Mouse (Mus musculus) layer of hippocampus, adult 2 months (tissue): Measurements from ENCODE around the gene Rab5c. TPM values are rescaled to one million over a fixed set of nuclear protein-coding genes. Genes with fewer than 3 reads are reported as not detected.
A peak's percentile ranks its signal among the peaks of the same experiment; 100 is the strongest.

Experiments
- DNase-seq, 2 experiments: peaks; one replicate each; pipeline ENCODE4 v3.0.0; 2022; ENCODE audit warnings: low spot score in 2 of 2
- H3K27ac ChIP-seq: fragments of 200-600 bp; 2 replicates; pipeline ENCODE4 v1.8.1; 2022
- H3K4me3 ChIP-seq: fragments of 200-600 bp; 2 replicates; pipeline ENCODE4 v1.8.1; 2022; ENCODE audit warnings: mild to moderate bottlenecking
- CTCF ChIP-seq: fragments of 200-600 bp; conservative IDR thresholded peaks from 2 replicates; pipeline ENCODE4 v1.8.1; 2022; ENCODE audit warnings: antibody characterized with exemption, mild to moderate bottlenecking, moderate library complexity
- total RNA-seq, 2 experiments: library from RNA; stranded (reverse); gene quantifications; 2 replicates each; pipeline ENCODE4 v1.2.3; 2021

The Rab5c gene
- total RNA-seq, 2 experiments from 2014 or later: 137 to 148 TPM

- no peak overlapping the region for H3K4me3 ChIP-seq
- no peak for DNase-seq
These were observed 40.1 kb downstream of the Rab5c start for GRCm38 (mm10) chr11:100697921-100698320.

GRCm38 (mm10) chr11:100694926-100695325 lies 43.1 kb downstream of the Rab5c start:
- Histone ChIP-seq H3K27ac (no peak overlapping the region), H3K4me3 (no peak overlapping the region)
- TF ChIP-seq CTCF: peak; percentile 99
- peak; percentile 66 to 87 for DNase-seq

More at GRCm38 (mm10) chr11:100697921-100698320, 40.1 kb downstream of the Rab5c start:
- no peak for TF ChIP-seq CTCF
- H3K27ac ChIP-seq: no peak overlapping the region

GRCm38 (mm10) chr11:100693154-100693553 lies 44.9 kb downstream of the Rab5c start:
- Histone ChIP-seq H3K27ac (no peak overlapping the region), H3K4me3 (no peak overlapping the region)
- no peak for TF ChIP-seq CTCF
- DNase-seq: no peak

- DNase-seq: no peak
- no peak for TF ChIP-seq CTCF
- H3K27ac ChIP-seq: no peak within 1 kb of the TSS
- no peak within 1 kb of the TSS; the same call in 1 of the 2 replicates for H3K4me3 ChIP-seq
These were observed 45.8 kb downstream of the Rab5c start, which contains the start of gene Zfp385c for GRCm38 (mm10) chr11:100692164-100692616. Gene Zfp385c (minus strand): TSS chr11:100692455.

GRCm38 (mm10) chr11:100690389-100690788 lies 47.6 kb downstream of the Rab5c start:
- TF ChIP-seq CTCF: peak; percentile 57
- no peak for DNase-seq
- Histone ChIP-seq H3K4me3 (no peak overlapping the region), H3K27ac (no peak overlapping the region)

DNA sequence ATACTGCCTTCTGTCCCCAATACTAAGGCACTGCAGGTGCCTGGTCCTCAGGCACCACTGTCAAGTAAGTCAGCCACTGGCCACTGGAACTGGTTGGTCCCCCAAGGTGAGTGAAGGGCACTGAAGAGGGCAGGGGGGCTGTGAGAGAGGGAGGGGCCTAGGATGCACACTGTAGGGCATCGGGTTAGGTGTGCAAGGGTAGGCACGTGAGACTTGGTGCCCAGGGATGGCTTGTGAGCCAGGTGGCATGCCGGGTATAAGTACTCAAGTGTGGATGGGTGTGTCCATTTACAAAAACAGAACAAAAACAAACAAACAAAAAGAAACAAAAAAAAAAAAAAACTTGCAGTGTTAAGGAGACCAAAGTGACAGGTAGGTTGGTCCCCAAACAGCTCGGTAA lies 49.6 kb downstream of the Rab5c start:
- Histone ChIP-seq H3K27ac (no peak overlapping the region), H3K4me3 (no peak overlapping the region)
- TF ChIP-seq CTCF: no peak
- no peak for DNase-seq

- no peak for TF ChIP-seq CTCF
- DNase-seq: no peak
- no peak overlapping the region for H3K27ac ChIP-seq
- no peak overlapping the region for H3K4me3 ChIP-seq
These were observed 50.8 kb downstream of the Rab5c start for GRCm38 (mm10) chr11:100687265-100687664.

- Histone ChIP-seq H3K4me3 (no peak overlapping the region), H3K27ac (no peak overlapping the region)
- no peak for TF ChIP-seq CTCF
- DNase-seq: no peak
These were observed 52.6 kb downstream of the Rab5c start for GRCm38 (mm10) chr11:100685371-100685770.

DNA sequence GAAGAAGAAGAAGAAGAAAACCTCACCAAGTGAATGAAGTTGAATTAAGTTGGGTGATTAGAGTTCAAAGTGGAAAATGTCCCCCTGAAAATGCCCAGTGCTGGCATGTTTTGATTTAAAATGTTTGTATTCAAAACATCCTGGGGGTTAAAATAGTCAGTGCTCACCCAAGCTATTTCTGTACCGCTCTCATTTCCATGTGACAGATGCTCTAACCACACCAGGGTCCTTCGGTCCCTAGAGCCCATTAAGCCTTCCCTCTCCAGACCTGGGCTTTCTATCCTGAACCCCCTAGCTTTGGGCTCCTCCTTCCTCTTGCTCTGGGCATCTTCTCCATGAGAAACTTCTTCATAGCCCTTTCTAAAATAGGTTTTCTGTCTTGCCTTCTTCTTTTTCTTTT lies 53.9 kb downstream of the Rab5c start:
- DNase-seq: no peak
- no peak overlapping the region for H3K27ac ChIP-seq
- TF ChIP-seq CTCF: no peak
- no peak overlapping the region for H3K4me3 ChIP-seq

- no peak overlapping the region for H3K27ac ChIP-seq
- no peak for DNase-seq
- no peak overlapping the region for H3K4me3 ChIP-seq
- no peak for TF ChIP-seq CTCF
These were observed 55.5 kb downstream of the Rab5c start for GRCm38 (mm10) chr11:100682526-100682925.

GRCm38 (mm10) chr11:100681826-100682225 lies 56.2 kb downstream of the Rab5c start:
- H3K4me3 ChIP-seq: no peak overlapping the region
- DNase-seq: no peak
- no peak overlapping the region for H3K27ac ChIP-seq
- TF ChIP-seq CTCF: no peak

GRCm38 (mm10) chr11:100677810-100678209 lies 60.2 kb downstream of the Rab5c start:
- TF ChIP-seq CTCF: no peak
- H3K27ac ChIP-seq: no peak overlapping the region
- peak in 1 of 2 experiments; percentile 47 for DNase-seq
- H3K4me3 ChIP-seq: no peak overlapping the region

DNA sequence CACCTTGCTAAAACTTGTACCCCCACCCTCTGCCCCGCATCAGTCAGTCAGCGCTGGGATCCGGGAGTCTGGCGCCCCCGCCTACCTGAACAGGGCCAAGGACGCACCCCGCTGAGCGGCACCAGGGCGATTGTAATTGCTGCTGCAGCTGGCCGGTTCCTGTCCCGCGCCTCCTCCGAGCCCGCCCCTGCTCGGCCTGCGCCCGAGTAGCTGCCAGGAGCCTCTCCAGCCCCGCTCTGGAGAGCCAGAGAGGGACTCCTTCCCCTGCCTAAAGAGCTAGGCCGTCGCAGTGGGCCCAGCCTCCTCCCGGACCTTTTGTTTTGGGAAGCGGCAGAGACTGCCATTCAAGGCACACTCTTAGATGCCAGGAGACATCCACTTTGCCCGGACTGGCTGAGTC lies 64.8 kb downstream of the Rab5c start:
- Histone ChIP-seq H3K4me3 (no peak overlapping the region), H3K27ac (peak overlapping the region; percentile 18; the same call in 1 of the 2 replicates)
- TF ChIP-seq CTCF: no peak
- no peak for DNase-seq

GRCm38 (mm10) chr11:100671956-100672355 lies 66.1 kb downstream of the Rab5c start:
- Histone ChIP-seq H3K4me3 (no peak overlapping the region), H3K27ac (no peak overlapping the region)
- no peak for DNase-seq
- no peak for TF ChIP-seq CTCF

DNA sequence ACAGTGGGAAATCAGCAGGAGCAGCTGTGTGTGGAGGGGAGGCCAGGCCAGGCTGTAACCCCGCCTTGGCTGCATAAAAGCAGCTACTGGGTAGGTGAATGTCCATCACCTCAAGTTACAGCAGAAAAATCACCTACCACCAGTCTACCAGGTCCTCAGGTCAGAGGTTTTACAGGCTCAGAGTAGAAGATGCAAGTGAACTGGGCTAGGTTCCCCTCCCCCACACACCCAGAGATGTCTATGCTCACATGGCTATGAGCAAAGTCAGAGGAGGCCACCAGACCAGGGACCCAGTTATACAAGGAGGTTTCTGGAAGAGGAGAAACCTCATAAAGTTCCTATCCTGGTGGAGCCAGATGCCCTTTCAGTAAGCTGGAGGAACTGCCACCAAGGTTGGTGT lies 67.0 kb downstream of the Rab5c start:
- Histone ChIP-seq H3K4me3 (no peak overlapping the region), H3K27ac (no peak overlapping the region)
- DNase-seq: no peak
- TF ChIP-seq CTCF: no peak

Other genes with a start within 250 kb of the Rab5c start
- 100 to 1,000 TPM; 103 to 117 TPM for gene Acly, start 210.2 kb downstream of the Rab5c start, total RNA-seq
- gene Ttc25, start 192.6 kb downstream of the Rab5c start, total RNA-seq: 1 to 10 TPM; 1.3 to 1.7 TPM
- 100 to 1,000 TPM; 168 to 183 TPM for gene Cnp, start 163.3 kb downstream of the Rab5c start, total RNA-seq
- 10 to 100 TPM; 11.8 to 13.1 TPM for gene Nkiras2, start 119.0 kb downstream of the Rab5c start, total RNA-seq
- gene Dnajc7, start 118.0 kb downstream of the Rab5c start, total RNA-seq: 100 to 1,000 TPM; 242 to 257 TPM
- gene Zfp385c, start 45.8 kb downstream of the Rab5c start, total RNA-seq: under 1 TPM; 0.20 to 0.67 TPM
- 1 to 10 TPM; 1.6 to 2.3 TPM for gene Dhx58, start 33.9 kb downstream of the Rab5c start, total RNA-seq
- 10 to 100 TPM; 55.4 to 57.8 TPM for gene Kat2a, start 25.8 kb downstream of the Rab5c start, total RNA-seq
- gene Hspb9, start 24.4 kb downstream of the Rab5c start, total RNA-seq: not detected
- gene Kcnh4, start 21.7 kb upstream of the Rab5c start, total RNA-seq: 1 to 10 TPM; 1.8 to 2.8 TPM
- not detected for gene Hcrt, start 24.7 kb upstream of the Rab5c start, total RNA-seq
- 1 to 10 TPM; 4.3 to 5.2 TPM for gene Ghdc, start 32.7 kb upstream of the Rab5c start, total RNA-seq
- gene Stat5b, start 112.5 kb upstream of the Rab5c start, total RNA-seq: 10 to 100 TPM; 11.6 to 13.8 TPM
- gene Stat5a, start 121.1 kb upstream of the Rab5c start, total RNA-seq: 1 to 10 TPM; 1.7 to 2.0 TPM
- 10 to 100 TPM; 39.5 to 42.3 TPM for gene Stat3, start 201.3 kb upstream of the Rab5c start, total RNA-seq
- 10 to 100 TPM; 14.3 to 16.3 TPM for gene Cavin1, start 232.7 kb upstream of the Rab5c start, total RNA-seq